Comparison of ENCODE assay signal across 18 mouse cellular contexts in genomic region chr2:28483861-28484260, GRCm38 (mm10). TPM values are rescaled to one million over a fixed set of nuclear protein-coding genes. Genes with fewer than 3 reads are reported as not detected.
"Had no signal": no experiment of that assay in that cellular context is flagged by ENCODE, and none has a peak within 500 bp of the region (broad histone marks: within the 10 kb centered on the region; RNA-seq: fewer than 3 reads in every experiment).

No protein-coding gene starts in this region.

- ATAC-seq: liver, postnatal 0 days; midbrain, embryonic 16.5 days had no signal

- H3K4me3 ChIP-seq: limb, embryonic 15.5 days; liver, embryonic 13.5 days; lung, embryonic 15.5 days; megakaryocyte, embryonic 14.5 days; midbrain, embryonic 12.5 days; neural tube, embryonic 13.5 days; stomach, embryonic 15.5 days had no signal

- H3K27ac ChIP-seq: limb, embryonic 15.5 days; liver, embryonic 13.5 days; lung, embryonic 15.5 days; macrophage; midbrain, embryonic 12.5 days; neural tube, embryonic 13.5 days; stomach, embryonic 15.5 days had no signal

- H3K4me1 ChIP-seq: liver, embryonic 13.5 days; lung, embryonic 15.5 days; megakaryocyte, embryonic 14.5 days; midbrain, embryonic 12.5 days; neural tube, embryonic 13.5 days; stomach, embryonic 15.5 days had no signal

- DNase-seq: layer of hippocampus, adult 9-11 months; layer of hippocampus, postnatal 36 days; liver, embryonic 13.5 days; liver, postnatal 0 days; lung, postnatal 14 days; right cerebral cortex, postnatal 14 days; thymus, adult 2 months; thymus, postnatal 25 days had no signal

- H3K9me3 ChIP-seq: limb, embryonic 15.5 days; liver, embryonic 13.5 days; lung, embryonic 15.5 days; megakaryocyte, embryonic 14.5 days; midbrain, embryonic 12.5 days; neural tube, embryonic 13.5 days; stomach, embryonic 15.5 days had no signal

- H3K4me2 ChIP-seq: limb, embryonic 15.5 days; liver, embryonic 13.5 days; lung, embryonic 15.5 days; midbrain, embryonic 12.5 days; neural tube, embryonic 13.5 days; stomach, embryonic 15.5 days had no signal

- H3K9ac ChIP-seq: limb, embryonic 15.5 days; liver, embryonic 13.5 days; liver, postnatal 0 days; lung, embryonic 15.5 days; midbrain, embryonic 12.5 days; neural tube, embryonic 13.5 days; stomach, embryonic 15.5 days had no signal

- H3K27me3 ChIP-seq: limb, embryonic 15.5 days; liver, embryonic 13.5 days; lung, embryonic 15.5 days; midbrain, embryonic 12.5 days; neural tube, embryonic 13.5 days; stomach, embryonic 15.5 days had no signal

- H3K36me3 ChIP-seq: limb, embryonic 15.5 days; liver, embryonic 13.5 days; lung, embryonic 15.5 days; midbrain, embryonic 12.5 days; neural tube, embryonic 13.5 days; stomach, embryonic 15.5 days had no signal

RNA-seq across cellular contexts. Expression of gene Gbgt1, which starts 12.8 kb away (rescaled TPM):
- polyA plus RNA-seq: limb, embryonic 11.5 days had no signal

RNA-seq across cellular contexts. Expression of gene 1700007K13Rik, which starts 17.7 kb away (rescaled TPM):
- polyA plus RNA-seq: liver, embryonic 13.5 days; liver, postnatal 0 days; macrophage; spleen, adult 2 months; thymus, adult 2 months had no signal

RNA-seq across cellular contexts. Expression of gene Gm10134, which starts 22.0 kb away (rescaled TPM):
- polyA plus RNA-seq: limb, embryonic 11.5 days had no signal
